Mouse (Mus musculus) G1E (cell line): ENCODE measurements at regions not wholly inside any gene's neighbourhood (a gene's known extent, or its start where the extent isn't known, plus 50 kb on each side); places are given as distances from the start of the nearest gene placed in this dataset.

ENCODE experiments used
- CTCF ChIP-seq: IDR thresholded peaks from 2 replicates; pipeline ENCODE4 v1.5.1; 2012; ENCODE audit warnings: low read depth, low read length, inconsistent platforms, mixed read lengths
- POLR2AphosphoS5 ChIP-seq: IDR thresholded peaks from 2 replicates; pipeline ENCODE4 v1.6.1; 2012; ENCODE audit warnings: low read depth, low read length, inconsistent platforms; ENCODE audit not compliant: insufficient replicate concordance
- TAL1 ChIP-seq: conservative IDR thresholded peaks from 2 replicates; pipeline ENCODE4 v1.6.1; 2012; ENCODE audit warnings: low read depth, low read length, inconsistent platforms, mixed read lengths

DNA sequence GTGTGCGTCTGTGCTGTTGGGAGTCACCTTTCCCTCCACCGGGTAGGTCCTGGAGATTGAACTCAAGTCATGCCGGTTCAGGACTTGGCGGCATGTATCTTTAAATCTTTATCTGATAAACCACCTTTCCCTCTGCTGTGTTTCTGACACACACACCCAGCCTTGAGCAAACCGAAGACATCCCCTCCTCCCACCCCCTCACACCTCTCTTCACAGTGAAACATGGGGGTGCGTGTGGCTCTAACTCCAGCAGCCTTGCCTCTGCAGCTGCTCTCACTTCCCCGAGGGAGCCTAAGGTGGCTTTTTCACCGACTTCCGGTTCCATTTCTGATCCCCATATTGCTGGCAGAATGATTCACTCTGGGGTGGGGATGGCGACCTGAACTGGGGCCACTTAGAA, 52.8 kb upstream of the Ccdc167 start:
- TF ChIP-seq CTCF: no peak
- TF ChIP-seq POLR2AphosphoS5: no peak
- TF ChIP-seq TAL1: peak; percentile 49; the same call in 1 of the 2 replicates
